Mouse (Mus musculus) kidney, adult 2 months (tissue): ENCODE results near the gene Vipas39.
A peak's percentile ranks its signal among the peaks of the same experiment; 100 is the strongest.

Source experiments
- CTCF ChIP-seq: fragments of 200-500 bp; conservative IDR thresholded peaks from 2 replicates; pipeline ENCODE4 v1.5.1; 2011; ENCODE audit warnings: low read depth, mild to moderate bottlenecking, control low read depth, low read length, moderate library complexity, mixed read lengths; ENCODE audit not compliant: insufficient read depth, insufficient read length
- POLR2A ChIP-seq: fragments of 200-500 bp; IDR thresholded peaks from one replicate; pipeline ENCODE4 v1.6.1; 2011; ENCODE audit warnings: low read depth, low read length, control low read depth

- peak; percentile 16; the same call in 1 of the 2 replicates for TF ChIP-seq CTCF
- no peak for TF ChIP-seq POLR2A
Observed at GRCm38 (mm10) chr12:87267682-87268081, 1.6 kb upstream of the Vipas39 start.
